Mouse (Mus musculus) heart, adult 2 months (tissue): Measurements from ENCODE around the gene Map3k4.

ENCODE experiments used
- CTCF ChIP-seq: fragments of 200-600 bp; IDR thresholded peaks from 2 replicates; pipeline ENCODE4 v1.8.1; 2022; ENCODE audit warnings: antibody characterized with exemption, mild to moderate bottlenecking, moderate library complexity
- EP300 ChIP-seq: fragments of 200-500 bp; IDR thresholded peaks from 2 replicates; pipeline ENCODE4 v1.6.1; 2011; ENCODE audit warnings: low read depth, low read length, control low read depth; ENCODE audit not compliant: insufficient read depth

DNA sequence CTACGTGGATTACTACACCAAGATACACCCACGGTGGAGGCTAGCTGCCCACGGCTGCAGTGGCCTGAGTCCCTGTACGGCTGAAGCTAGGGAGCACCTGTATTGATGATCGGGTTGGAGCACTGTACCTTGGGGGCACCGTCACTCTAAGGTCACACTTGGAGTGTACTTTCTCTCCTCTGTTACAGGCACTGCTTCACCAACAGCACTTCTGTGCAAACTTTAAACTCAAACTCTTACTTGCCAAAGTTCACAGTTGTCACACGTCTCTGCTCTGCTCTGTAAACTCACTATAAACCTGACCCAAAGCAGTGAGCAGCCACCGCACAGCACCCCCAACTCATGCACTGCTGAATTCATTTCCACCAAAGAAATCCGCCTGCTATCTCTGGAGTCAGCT is 9.1 kb downstream of the Map3k4 start:
- TF ChIP-seq CTCF (no peak), EP300 (no peak)
